Mouse (Mus musculus) lung, embryonic 16.5 days (tissue): ENCODE results near the gene Tpcn1. TPM values are rescaled to one million over a fixed set of nuclear protein-coding genes. Genes with fewer than 3 reads are reported as not detected.

Source experiments
- ATAC-seq: fragments of 200-750 bp; cut with Nextera tagmentation; 2 replicates; pipeline ENCODE4 v1.8.0; 2017; ENCODE audit warnings: low read depth, mild to moderate bottlenecking, moderate library complexity
- H3K27ac ChIP-seq: fragments of 300-500 bp; sonication (generic); 2 replicates; pipeline ENCODE4 v1.5.1; 2014; ENCODE audit warnings: mild to moderate bottlenecking, control low read depth, low read length
- H3K27me3 ChIP-seq: fragments of 300-500 bp; sonication (generic); 2 replicates; pipeline ENCODE4 v1.6.1; 2014; ENCODE audit warnings: low read depth, low read length, mixed read lengths; ENCODE audit not compliant: control insufficient read depth, insufficient read depth
- H3K36me3 ChIP-seq: fragments of 300-500 bp; sonication (generic); 2 replicates; pipeline ENCODE4 v1.6.1; 2014; ENCODE audit warnings: low read length; ENCODE audit not compliant: control insufficient read depth, insufficient read depth
- H3K4me1 ChIP-seq: fragments of 300-500 bp; sonication (generic); replicated peaks from 2 replicates; pipeline ENCODE4 v1.6.1; 2014; ENCODE audit warnings: low read length, mixed read lengths; ENCODE audit not compliant: control insufficient read depth, insufficient read depth
- H3K4me2 ChIP-seq: fragments of 300-500 bp; sonication (generic); 2 replicates; pipeline ENCODE4 v1.6.1; 2014; ENCODE audit warnings: low read depth, low read length, control low read depth
- H3K4me3 ChIP-seq: fragments of 300-500 bp; sonication (generic); 2 replicates; pipeline ENCODE4 v1.5.1; 2014; ENCODE audit warnings: mild to moderate bottlenecking, low read length, control low read depth
- H3K9ac ChIP-seq: fragments of 300-500 bp; sonication (generic); 2 replicates; pipeline ENCODE4 v1.6.1; 2014; ENCODE audit warnings: low read length, control low read depth
- H3K9me3 ChIP-seq: fragments of 300-500 bp; sonication (generic); 2 replicates; pipeline ENCODE4 v1.6.1; 2016; ENCODE audit warnings: low read length; ENCODE audit not compliant: control insufficient read depth
- WGBS: fragments of 180-500 bp; shearing (Covaris S2); extraction: QIAGEN DNeasy Blood & Tissue Kit; methylation state at CpG from one replicate; pipeline ENCODE4 v1.1.7; 2014; 5-methylcytosine and 5-hydroxymethylcytosine counted together
- polyA plus RNA-seq: library from polyadenylated mRNA; unstranded; fragments of >200 nt; fragmentation: Nextera tagmentation; extraction: Ambion mirVana; gene quantifications from 2 replicates; pipeline ENCODE4 v1.2.1, GENCODE M21; 2015

Tpcn1 gene
- polyA plus RNA-seq, 1 experiment from 2014 or later = 18.0 TPM

DNA sequence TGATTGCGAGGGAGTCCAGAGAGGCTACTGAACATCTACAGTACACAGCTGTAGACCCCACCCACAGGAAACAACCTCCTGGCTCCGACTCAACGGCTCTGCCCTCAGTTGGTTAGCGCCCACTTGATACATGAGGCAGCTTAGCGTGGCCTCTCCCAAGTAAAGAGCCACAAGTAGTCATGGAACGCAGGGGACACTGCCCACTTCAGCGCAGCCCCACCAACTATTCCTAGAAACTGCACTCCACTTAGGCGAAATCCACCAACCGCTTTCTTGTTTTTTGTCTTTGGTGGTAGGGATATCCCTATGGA is 902 bp downstream of the Tpcn1 start:
- no peaks in the 10 kb centered on the region; the same call in 1 of the 2 replicates for H3K9me3 ChIP-seq
- no peak for ATAC-seq
- H3K27ac ChIP-seq = peak overlapping the region; percentile 31
- peak overlapping the region; percentile 87 for H3K9ac ChIP-seq
- peak overlapping the region; percentile 95 for H3K4me2 ChIP-seq
- H3K36me3 ChIP-seq = peaks cover 17% of the 10 kb centered on the region
- peak overlapping the region; percentile 91 for H3K4me3 ChIP-seq
- WGBS = 11% methylated on average over 9 of the region's 9 CpGs
- H3K4me1 ChIP-seq = peaks cover 22% of the 10 kb centered on the region
- H3K27me3 ChIP-seq = no peaks in the 10 kb centered on the region

DNA sequence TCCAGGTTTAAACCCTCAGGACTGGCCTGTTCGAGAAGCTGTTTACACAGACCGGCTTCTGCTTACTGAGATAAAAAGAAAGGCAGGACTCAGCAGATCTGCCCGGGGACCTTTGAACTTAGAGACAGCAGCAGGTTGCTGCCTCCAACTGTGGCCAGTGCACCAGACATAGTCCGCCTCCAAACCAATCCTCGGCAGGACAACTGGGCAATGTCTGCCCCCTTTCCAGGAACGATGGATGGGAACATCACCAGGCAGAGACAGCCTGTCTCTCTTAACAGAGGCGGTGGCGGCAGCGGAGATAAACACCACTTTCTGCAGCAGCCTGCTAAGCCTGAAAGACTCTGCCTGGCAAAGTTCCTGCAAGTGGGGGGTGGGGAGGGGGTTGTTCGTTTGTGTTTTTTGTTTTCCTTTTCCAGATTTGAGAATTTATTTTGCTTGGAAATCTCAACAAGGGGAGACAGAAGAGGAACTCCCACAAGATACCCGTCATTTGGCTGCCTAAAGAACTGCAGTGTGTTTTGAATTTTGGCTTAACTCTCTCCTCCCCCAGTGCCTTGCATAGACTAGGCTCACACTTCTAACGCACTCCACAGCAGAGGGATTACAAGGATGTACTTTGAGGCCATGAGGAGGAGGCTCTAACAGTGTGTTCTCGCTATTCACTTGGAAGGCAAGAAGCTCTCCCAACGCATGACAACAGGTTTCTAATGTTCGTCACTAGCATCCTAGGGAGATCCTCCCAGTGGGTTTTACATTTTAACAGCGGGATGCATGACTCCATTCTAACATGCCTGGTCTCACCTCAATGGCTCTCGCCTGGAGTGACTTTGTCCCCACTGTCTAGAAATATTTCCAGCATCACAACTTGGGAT is 1.5 kb downstream of the Tpcn1 start:
- WGBS = 9% methylated on average over 17 of the region's 17 CpGs
- peak overlapping the region; percentile 87 for H3K9ac ChIP-seq

DNA sequence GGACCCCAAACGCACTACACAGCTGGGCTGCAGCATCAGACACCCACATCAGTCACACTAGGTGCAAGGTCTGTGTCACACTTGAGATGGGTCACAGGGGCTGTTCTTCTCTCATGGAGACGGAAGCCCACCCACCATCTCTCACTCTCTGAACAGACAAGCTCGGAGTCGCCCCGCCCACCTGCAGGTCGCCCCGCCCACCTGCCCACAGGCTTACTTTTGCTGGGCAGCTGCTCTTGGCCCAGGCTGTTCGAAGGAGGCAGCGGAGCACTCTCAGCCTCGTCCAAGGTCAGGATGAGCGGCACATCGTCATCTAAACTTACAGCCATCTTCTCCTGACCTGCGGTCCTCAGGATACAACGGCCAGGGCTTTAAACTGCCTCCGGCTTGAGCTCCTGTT is 3.5 kb downstream of the Tpcn1 start:
- Histone ChIP-seq H3K9ac (no peak overlapping the region), H3K4me2 (no peak overlapping the region), H3K4me1 (peaks cover 22% of the 10 kb centered on the region), H3K36me3 (peaks cover 17% of the 10 kb centered on the region), H3K27ac (no peak overlapping the region), H3K9me3 (no peaks in the 10 kb centered on the region), H3K4me3 (no peak overlapping the region), H3K27me3 (no peaks in the 10 kb centered on the region)
- 50% methylated on average over 15 of the region's 15 CpGs for WGBS
- no peak for ATAC-seq

More for the DNA sequence above, 1.5 kb downstream of the Tpcn1 start:
- H3K27ac ChIP-seq = peak overlapping the region; percentile 31
- H3K4me1 ChIP-seq = peaks cover 22% of the 10 kb centered on the region
- H3K27me3 ChIP-seq = no peaks in the 10 kb centered on the region
- peak overlapping the region; percentile 91 for H3K4me3 ChIP-seq
- H3K9me3 ChIP-seq = no peaks in the 10 kb centered on the region; the same call in 1 of the 2 replicates
- ATAC-seq = no peak
- H3K36me3 ChIP-seq = peaks cover 17% of the 10 kb centered on the region
- peak overlapping the region; percentile 95 for H3K4me2 ChIP-seq

DNA sequence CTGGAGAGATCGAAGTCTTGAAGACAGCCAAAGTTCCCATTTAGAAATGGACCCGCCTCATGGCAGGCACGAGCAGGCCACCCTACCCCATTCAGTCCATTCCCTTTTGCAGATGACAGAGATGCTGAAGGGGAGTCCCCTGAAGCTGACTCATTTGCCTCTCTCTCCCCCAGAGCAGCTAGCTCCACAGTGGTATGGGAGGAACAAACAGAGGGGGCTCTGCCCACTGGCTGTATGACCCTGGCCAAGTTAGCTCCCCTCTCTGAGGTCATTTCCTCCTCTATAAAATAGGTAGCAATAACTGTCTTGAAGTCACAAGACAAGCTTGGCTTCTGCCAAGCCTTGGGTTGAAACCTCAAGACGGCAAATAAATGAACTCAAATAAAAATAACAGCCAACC is 5.0 kb downstream of the Tpcn1 start:
- Histone ChIP-seq H3K4me3 (no peak overlapping the region), H3K36me3 (peaks cover 17% of the 10 kb centered on the region), H3K4me2 (no peak overlapping the region), H3K4me1 (peaks cover 33% of the 10 kb centered on the region), H3K27ac (no peak overlapping the region), H3K9me3 (no peaks in the 10 kb centered on the region), H3K27me3 (no peaks in the 10 kb centered on the region), H3K9ac (no peak overlapping the region)
- no peak for ATAC-seq
- 84% methylated on average over 4 of the region's 4 CpGs for WGBS

DNA sequence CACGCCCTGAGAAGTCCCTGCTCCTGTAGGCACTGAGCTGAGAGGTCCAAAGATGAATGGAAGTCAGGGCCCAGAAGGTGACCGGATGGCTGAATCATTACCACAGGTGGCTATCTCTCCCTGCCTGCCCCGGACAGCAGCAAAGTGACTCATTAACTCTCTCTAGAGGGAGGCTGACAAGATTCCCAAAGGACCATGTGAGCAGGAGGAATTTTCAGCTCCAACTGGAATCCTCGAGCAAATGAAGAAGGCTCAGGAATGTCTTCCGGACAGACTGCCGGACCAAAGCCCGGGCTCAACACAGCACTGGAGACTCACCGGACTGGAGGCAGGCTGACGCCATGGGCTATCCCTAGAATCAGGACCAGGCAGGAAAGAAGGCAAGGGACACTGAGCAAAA is 6.5 kb downstream of the Tpcn1 start:
- H3K36me3 ChIP-seq = peaks cover 17% of the 10 kb centered on the region
- H3K27me3 ChIP-seq = no peaks in the 10 kb centered on the region
- H3K27ac ChIP-seq = no peak overlapping the region
- WGBS = 71% methylated on average over 9 of the region's 9 CpGs
- no peak overlapping the region for H3K9ac ChIP-seq
- no peaks in the 10 kb centered on the region for H3K9me3 ChIP-seq
- peaks cover 32% of the 10 kb centered on the region for H3K4me1 ChIP-seq
- no peak overlapping the region for H3K4me2 ChIP-seq
- no peak for ATAC-seq
- H3K4me3 ChIP-seq = no peak overlapping the region

DNA sequence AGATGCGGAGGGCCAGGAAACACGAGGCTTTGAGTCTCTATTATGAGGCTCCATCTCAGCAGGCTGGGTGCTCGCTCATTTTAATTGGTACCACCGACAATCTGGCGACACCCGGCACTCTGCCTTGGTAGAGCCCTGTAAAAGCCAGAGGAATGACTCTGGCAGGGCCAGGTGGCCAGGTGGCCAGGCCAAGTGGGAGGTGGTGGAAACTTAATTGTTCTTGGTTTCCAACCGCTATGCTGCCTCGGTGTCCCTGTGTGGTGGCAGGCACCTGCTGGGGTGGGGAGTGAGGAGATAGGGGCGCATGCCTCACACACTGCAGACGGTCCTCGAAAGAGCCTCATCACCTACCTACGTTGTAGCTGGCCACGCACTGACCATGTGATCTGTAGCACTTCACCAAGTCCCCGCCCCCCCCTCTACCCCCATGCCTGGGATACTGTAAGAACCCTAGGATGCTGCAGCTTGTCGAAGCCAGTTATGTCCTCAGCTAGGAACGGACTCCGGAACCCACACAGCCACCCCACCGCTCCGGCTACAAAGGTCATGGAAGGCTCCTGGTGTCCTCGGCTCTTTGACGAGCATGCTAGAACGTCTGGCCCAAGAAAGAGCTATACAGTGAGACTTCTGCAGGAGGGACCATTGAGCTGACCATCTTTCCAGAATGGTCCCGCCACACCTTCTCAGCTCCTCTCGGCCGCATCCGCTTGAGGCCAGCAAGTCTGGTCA is 8.4 kb downstream of the Tpcn1 start:
- H3K4me3 ChIP-seq = no peak overlapping the region
- no peak for ATAC-seq

DNA sequence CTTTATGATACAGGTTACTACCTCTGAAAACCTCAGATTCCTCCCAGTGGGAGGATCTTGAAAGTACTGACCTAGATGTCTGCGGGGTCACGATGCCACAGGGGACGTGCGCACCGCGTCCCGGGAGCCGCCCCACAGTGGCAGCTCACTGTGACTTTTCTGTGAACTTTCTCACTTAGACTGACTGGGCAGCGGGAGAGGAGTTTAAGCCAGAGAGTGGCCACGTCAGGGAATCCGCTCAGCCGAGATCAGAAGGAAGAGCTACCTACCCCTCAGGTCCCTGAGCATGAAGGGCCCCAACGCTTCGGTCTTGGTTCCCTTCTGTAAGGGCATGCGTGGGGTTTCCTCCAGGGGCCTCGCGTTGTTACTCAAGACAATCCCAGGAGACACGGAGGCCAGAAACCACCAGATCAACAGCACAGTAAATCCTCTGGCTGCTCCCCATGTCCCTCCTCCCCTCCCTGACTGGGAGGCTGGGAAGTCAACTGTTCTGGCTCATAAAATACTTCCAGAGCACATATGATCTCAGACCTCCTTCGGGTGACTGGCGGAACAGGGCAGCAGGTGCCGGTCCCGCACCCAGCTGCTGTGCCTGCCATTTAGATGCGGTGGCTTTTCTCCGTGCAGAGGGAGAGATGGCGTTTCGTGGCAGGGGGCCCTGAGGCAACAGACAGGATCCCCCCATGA is 9.1 kb downstream of the Tpcn1 start:
- H3K4me3 ChIP-seq = no peak overlapping the region
- 53% methylated on average over 26 of the region's 26 CpGs for WGBS
- H3K9me3 ChIP-seq = no peaks in the 10 kb centered on the region
- H3K36me3 ChIP-seq = peaks cover 11% of the 10 kb centered on the region
- peaks cover 22% of the 10 kb centered on the region for H3K4me1 ChIP-seq
- H3K27ac ChIP-seq = peak overlapping the region; percentile 38
- ATAC-seq = no peak
- peak overlapping the region; percentile 16 for H3K4me2 ChIP-seq
- H3K27me3 ChIP-seq = no peaks in the 10 kb centered on the region
- 0 out of 2 replicates have a peak overlapping the region, but pooled peaks have one; percentile 23 for H3K9ac ChIP-seq

More for the DNA sequence above, 8.4 kb downstream of the Tpcn1 start:
- 89% methylated on average over 26 of the region's 26 CpGs for WGBS
- no peak overlapping the region for H3K27ac ChIP-seq
- H3K4me1 ChIP-seq = peaks cover 22% of the 10 kb centered on the region
- peaks cover 16% of the 10 kb centered on the region for H3K36me3 ChIP-seq
- no peak overlapping the region for H3K4me2 ChIP-seq
- no peak overlapping the region for H3K9ac ChIP-seq
- no peaks in the 10 kb centered on the region for H3K9me3 ChIP-seq
- H3K27me3 ChIP-seq = no peaks in the 10 kb centered on the region

DNA sequence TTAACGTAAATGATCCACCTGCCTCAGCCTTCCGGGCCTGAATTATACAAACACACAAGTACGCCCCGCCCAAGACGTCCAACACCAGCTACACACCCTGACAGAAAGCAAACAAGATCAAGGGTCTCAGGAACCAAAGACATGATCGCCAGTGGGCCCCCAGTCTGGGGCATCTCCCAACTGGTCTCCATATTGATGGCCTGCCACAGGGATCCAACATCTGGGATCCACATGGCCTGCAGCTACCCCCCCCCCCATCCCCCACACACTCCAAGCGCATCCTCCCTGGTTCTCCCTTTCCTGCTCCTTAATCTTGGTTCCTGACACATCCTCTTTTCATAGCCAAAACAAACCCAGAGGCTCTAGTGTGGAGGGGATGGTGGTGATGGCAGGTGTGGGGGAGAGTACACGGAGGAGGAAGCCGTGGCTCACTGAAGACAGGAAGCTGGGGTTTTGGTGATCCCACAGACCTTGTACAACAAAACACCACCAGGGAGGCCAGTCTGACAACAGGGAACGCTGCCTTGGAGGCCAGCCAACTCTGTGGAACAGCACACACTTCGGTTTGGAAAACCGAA is 9.9 kb downstream of the Tpcn1 start:
- H3K4me3 ChIP-seq = no peak overlapping the region
- no peaks in the 10 kb centered on the region for H3K27me3 ChIP-seq
- peaks cover 22% of the 10 kb centered on the region for H3K4me1 ChIP-seq
- H3K27ac ChIP-seq = peak overlapping the region; percentile 38
- ATAC-seq = peak; percentile 51
- H3K36me3 ChIP-seq = peaks cover 7% of the 10 kb centered on the region
- no peak overlapping the region for H3K9ac ChIP-seq
- peak overlapping the region; percentile 16 for H3K4me2 ChIP-seq
- H3K9me3 ChIP-seq = no peaks in the 10 kb centered on the region
- 26% methylated on average over 12 of the region's 12 CpGs for WGBS
